Mouse (Mus musculus) liver, embryonic 18 days (tissue): Measurements from ENCODE around the gene Cluh. TPM values are rescaled to one million over a fixed set of nuclear protein-coding genes. Genes with fewer than 3 reads are reported as not detected.

ENCODE experiments used
- polyA plus RNA-seq: library from polyadenylated mRNA; depleted of rRNA; stranded (reverse); fragments of >200 nt; gene quantifications from 2 replicates; pipeline ENCODE4 v1.2.3, GENCODE M21; 2012; rRNA removed

Cluh gene
- polyA plus RNA-seq = 40.8 and 47.9 TPM in 2 replicates

GRCm38 (mm10) chr11:74649095-74649646 lies at the start of gene Cluh:
TSS of gene Cluh (plus strand) at chr11:74649495.

GRCm38 (mm10) chr11:74610545-74611176 lies 38.6 kb upstream of the Cluh start, which contains the start of gene Rap1gap2:
TSS of gene Rap1gap2 (minus strand) at chr11:74610915.

GRCm38 (mm10) chr11:74619201-74619955 lies 29.9 kb upstream of the Cluh start, which contains the start of gene Ccdc92b:
TSS of gene Ccdc92b (plus strand) at chr11:74619605.

Other genes with a start within 250 kb of the Cluh start
- 1.7 and 2.2 TPM in 2 replicates for gene Rap1gap2, start 38.6 kb upstream of the Cluh start, polyA plus RNA-seq
- 7.1 and 8.0 TPM in 2 replicates for gene Ccdc92b, start 29.9 kb upstream of the Cluh start, polyA plus RNA-seq
- 14.8 and 15.2 TPM in 2 replicates for gene Pafah1b1, start 75.2 kb downstream of the Cluh start, polyA plus RNA-seq
- 4.0 and 4.3 TPM in 2 replicates for gene Mettl16, start 121.3 kb downstream of the Cluh start, polyA plus RNA-seq
- 1.9 and 2.1 TPM in 2 replicates for gene Mnt, start 181.4 kb downstream of the Cluh start, polyA plus RNA-seq
- gene Sgsm2, start 247.6 kb downstream of the Cluh start, polyA plus RNA-seq = 1.8 and 2.1 TPM in 2 replicates
- gene Tsr1, start 248.6 kb downstream of the Cluh start, polyA plus RNA-seq = 13.0 and 14.5 TPM in 2 replicates